In genomic region chr10:80189999-80190398, GRCm38 (mm10) we compare ENCODE assay signal across 9 mouse cellular contexts. TPM values are rescaled to one million over a fixed set of nuclear protein-coding genes. Genes with fewer than 3 reads are reported as not detected.
DNase-seq lines count a peak whose midpoint lies in the region; ATAC-seq and TF ChIP-seq lines count a peak whose summit lies in the region.
"Had no signal": no experiment of that assay in that cellular context is flagged by ENCODE, and none has a peak within 500 bp of the region (broad histone marks: within the 10 kb centered on the region; RNA-seq: fewer than 3 reads in every experiment).

No protein-coding gene starts in this region.

- H3K4me2 ChIP-seq in heart, postnatal 0 days (ENCODE audit: low read depth, low read length) = peak overlapping the region; percentile 64
- peak overlapping the region; percentile 78 for H3K4me2 ChIP-seq in embryonic facial prominence, embryonic 11.5 days (ENCODE audit: low read depth, low read length)
- H3K4me2 ChIP-seq in intestine, embryonic 16.5 days (ENCODE audit: low read depth, low read length) = peak overlapping the region; percentile 76
- H3K4me2 ChIP-seq in neural tube, embryonic 13.5 days = peak overlapping the region; percentile 65

- no peak for DNase-seq in heart, postnatal 0 days (ENCODE audit: low spot score)
- DNase-seq in heart, adult 8-10 months (ENCODE audit: low spot score) = no peak
- no peak for DNase-seq in embryonic facial prominence, embryonic 11.5 days (ENCODE audit: low spot score)
- DNase-seq in right cerebral cortex, postnatal 36 days (ENCODE audit: low spot score in 2 of 2) = no peak
- no peak for DNase-seq in thymus, postnatal 36 days
- DNase-seq in layer of hippocampus, postnatal 25 days (ENCODE audit: extremely low spot score in 1 of 2, low spot score in 1 of 2) = no peak
- DNase-seq: thymus, adult 2 months had no signal

- peaks cover 54% of the 10 kb centered on the region for H3K27me3 ChIP-seq in heart, postnatal 0 days (ENCODE audit: control insufficient read depth, insufficient read depth, low read length)
- peaks cover 28% of the 10 kb centered on the region for H3K27me3 ChIP-seq in embryonic facial prominence, embryonic 11.5 days (ENCODE audit: control insufficient read depth, insufficient read depth, low read length)
- H3K27me3 ChIP-seq in intestine, embryonic 16.5 days (replicated peaks; ENCODE audit: control insufficient read depth, insufficient read depth, low read length) = peaks cover 29% of the 10 kb centered on the region
- H3K27me3 ChIP-seq in neural tube, embryonic 13.5 days = no peaks in the 10 kb centered on the region; the same call in none of the 2 replicates

- peak overlapping the region; percentile 44 for H3K4me3 ChIP-seq in heart, postnatal 0 days (ENCODE audit: low read depth, low read length)
- peak overlapping the region; percentile 36 for H3K4me3 ChIP-seq in embryonic facial prominence, embryonic 11.5 days (ENCODE audit: low read depth, low read length)
- H3K4me3 ChIP-seq in intestine, embryonic 16.5 days (ENCODE audit: low read length) = peak overlapping the region; percentile 47
- peak overlapping the region; percentile 41 for H3K4me3 ChIP-seq in neural tube, embryonic 13.5 days

- peak overlapping the region; percentile 45; the same call in 1 of the 2 replicates for H3K9ac ChIP-seq in heart, postnatal 0 days (replicated peaks; ENCODE audit: low read depth, low read length)
- H3K9ac ChIP-seq in embryonic facial prominence, embryonic 11.5 days (replicated peaks; ENCODE audit: low read length) = peak overlapping the region; percentile 59
- peak overlapping the region; percentile 57 for H3K9ac ChIP-seq in intestine, embryonic 16.5 days (ENCODE audit: low read depth, low read length)
- H3K9ac ChIP-seq in neural tube, embryonic 13.5 days = peak overlapping the region; percentile 78

- no peaks in the 10 kb centered on the region for H3K9me3 ChIP-seq in heart, postnatal 0 days (replicated peaks; ENCODE audit: control insufficient read depth, low read length)
- no peaks in the 10 kb centered on the region for H3K9me3 ChIP-seq in embryonic facial prominence, embryonic 11.5 days (replicated peaks; ENCODE audit: control insufficient read depth, low read length)
- no peaks in the 10 kb centered on the region for H3K9me3 ChIP-seq in intestine, embryonic 16.5 days (ENCODE audit: control insufficient read depth, low read length)
- H3K9me3 ChIP-seq in neural tube, embryonic 13.5 days = no peaks in the 10 kb centered on the region

- peaks cover 12% of the 10 kb centered on the region for H3K4me1 ChIP-seq in heart, postnatal 0 days (ENCODE audit: control insufficient read depth, insufficient read depth)
- 0 out of 2 replicates have a peak, but pooled peaks cover 2% of the 10 kb centered on the region for H3K4me1 ChIP-seq in embryonic facial prominence, embryonic 11.5 days (ENCODE audit: control insufficient read depth, insufficient read depth, low read length)
- peaks cover 12% of the 10 kb centered on the region for H3K4me1 ChIP-seq in intestine, embryonic 16.5 days (ENCODE audit: control insufficient read depth, insufficient read depth, low read length)
- peaks cover 40% of the 10 kb centered on the region for H3K4me1 ChIP-seq in neural tube, embryonic 13.5 days (replicated peaks)

- ATAC-seq in heart, postnatal 0 days (ENCODE audit: insufficient read depth, low read depth) = no peak
- no peak for ATAC-seq in embryonic facial prominence, embryonic 11.5 days (replicated peaks; ENCODE audit: insufficient number of reproducible peaks, low FRiP score, low TSS enrichment, low read depth)
- ATAC-seq in intestine, embryonic 16.5 days = no peak
- ATAC-seq in neural tube, embryonic 13.5 days (ENCODE audit: low read depth) = peak; percentile 10; the same call in 1 of the 2 replicates

- no peak overlapping the region for H3K27ac ChIP-seq in heart, postnatal 0 days (ENCODE audit: low read depth)
- no peak overlapping the region for H3K27ac ChIP-seq in embryonic facial prominence, embryonic 11.5 days (replicated peaks; ENCODE audit: low read depth, low read length)
- no peak overlapping the region for H3K27ac ChIP-seq in intestine, embryonic 16.5 days (ENCODE audit: low read length)
- H3K27ac ChIP-seq in neural tube, embryonic 13.5 days (replicated peaks) = peak overlapping the region; percentile 82

- TF ChIP-seq CTCF in heart, postnatal 0 days (IDR thresholded peaks at IDR 0.05; ENCODE audit: low read depth) = no peak

- no peak for TF ChIP-seq EP300 in heart, postnatal 0 days (IDR thresholded peaks at IDR 0.05; ENCODE audit: low read depth)

- no peaks in the 10 kb centered on the region for H3K36me3 ChIP-seq in heart, postnatal 0 days (replicated peaks; ENCODE audit: control insufficient read depth, insufficient read depth, low read length)
- peaks cover 2% of the 10 kb centered on the region; the same call in 1 of the 2 replicates for H3K36me3 ChIP-seq in embryonic facial prominence, embryonic 11.5 days (replicated peaks; ENCODE audit: control insufficient read depth, insufficient read depth, low read depth, low read length)
- no peaks in the 10 kb centered on the region for H3K36me3 ChIP-seq in intestine, embryonic 16.5 days (ENCODE audit: control insufficient read depth, insufficient read depth, low read length)
- H3K36me3 ChIP-seq in neural tube, embryonic 13.5 days = peaks cover 27% of the 10 kb centered on the region

- 10% methylated on average over 21 of the region's 21 CpGs for WGBS in heart, postnatal 0 days
- 4% methylated on average over 21 of the region's 21 CpGs for WGBS in embryonic facial prominence, embryonic 11.5 days
- WGBS in intestine, embryonic 16.5 days = 19% methylated on average over 21 of the region's 21 CpGs
- 1% methylated on average over 21 of the region's 21 CpGs for WGBS in neural tube, embryonic 13.5 days

RNA-seq across cellular contexts. Expression of gene Efna2, which starts 10.7 kb away (rescaled TPM):
- total RNA-seq in heart, postnatal 0 days (2014; rRNA removed; ENCODE audit: low replicate concordance) = 2.4 and 3.0 TPM in 2 replicates
- 3.3 and 3.7 TPM in 2 replicates for polyA plus RNA-seq in heart, postnatal 0 days (2015; fragmentation: Nextera tagmentation; extraction: Ambion mirVana)
- total RNA-seq in heart, adult 8-10 months (2022) = 1 to 10 TPM in 3 of 4 experiments, under 1 TPM in 1; 0.78 to 1.2 (median 1.1) TPM
- 34.6 and 42.3 TPM in 2 replicates for polyA plus RNA-seq in embryonic facial prominence, embryonic 11.5 days (2014; fragmentation: Nextera tagmentation; extraction: Ambion mirVana)
- polyA plus RNA-seq in intestine, embryonic 16.5 days (2015; fragmentation: Nextera tagmentation; extraction: Ambion mirVana) = 7.4 and 8.1 TPM in 2 replicates
- 34.0 and 34.8 TPM in 2 replicates for polyA plus RNA-seq in neural tube, embryonic 13.5 days (2015; fragmentation: Nextera tagmentation; extraction: Ambion mirVana)
- total RNA-seq in layer of hippocampus, postnatal 25 days (2021) = 10 to 100 TPM; 11.9 to 12.7 TPM

RNA-seq across cellular contexts. Expression of gene 1600002K03Rik, which starts 17.3 kb away (rescaled TPM):
- total RNA-seq in heart, postnatal 0 days (2014; rRNA removed; ENCODE audit: low replicate concordance) = 0.66 and 8.9 TPM in 2 replicates
- polyA plus RNA-seq in heart, postnatal 0 days (2015; fragmentation: Nextera tagmentation; extraction: Ambion mirVana) = 4.6 and 5.7 TPM in 2 replicates
- total RNA-seq in heart, adult 8-10 months (2022) = 1 to 10 TPM; 4.9 to 7.7 (median 5.9) TPM
- polyA plus RNA-seq in embryonic facial prominence, embryonic 11.5 days (2014; fragmentation: Nextera tagmentation; extraction: Ambion mirVana) = 6.0 and 6.8 TPM in 2 replicates
- polyA plus RNA-seq in intestine, embryonic 16.5 days (2015; fragmentation: Nextera tagmentation; extraction: Ambion mirVana) = 23.6 TPM in 2 replicates
- 11.4 and 16.3 TPM in 2 replicates for polyA plus RNA-seq in neural tube, embryonic 13.5 days (2015; fragmentation: Nextera tagmentation; extraction: Ambion mirVana)
- total RNA-seq in layer of hippocampus, postnatal 25 days (2021) = 1 to 10 TPM; 5.8 to 6.2 TPM

RNA-seq across cellular contexts. Expression of gene Cirbp, which starts 24.2 kb away (rescaled TPM):
- total RNA-seq in heart, postnatal 0 days (2014; rRNA removed; ENCODE audit: low replicate concordance) = 121 and 163 TPM in 2 replicates
- polyA plus RNA-seq in heart, postnatal 0 days (2015; fragmentation: Nextera tagmentation; extraction: Ambion mirVana) = 208 and 330 TPM in 2 replicates
- 10 to 100 TPM; 34.7 to 69.7 (median 51.6) TPM for total RNA-seq in heart, adult 8-10 months (2022)
- 74.0 and 77.8 TPM in 2 replicates for polyA plus RNA-seq in embryonic facial prominence, embryonic 11.5 days (2014; fragmentation: Nextera tagmentation; extraction: Ambion mirVana)
- polyA plus RNA-seq in intestine, embryonic 16.5 days (2015; fragmentation: Nextera tagmentation; extraction: Ambion mirVana) = 53.2 and 62.6 TPM in 2 replicates
- 325 and 351 TPM in 2 replicates for polyA plus RNA-seq in neural tube, embryonic 13.5 days (2015; fragmentation: Nextera tagmentation; extraction: Ambion mirVana)
- 10 to 100 TPM; 69.5 to 97.5 TPM for total RNA-seq in layer of hippocampus, postnatal 25 days (2021)

RNA-seq across cellular contexts. Expression of gene Mum1, which starts 36.2 kb away (rescaled TPM):
- 41.4 and 59.7 TPM in 2 replicates for total RNA-seq in heart, postnatal 0 days (2014; rRNA removed; ENCODE audit: low replicate concordance)
- polyA plus RNA-seq in heart, postnatal 0 days (2015; fragmentation: Nextera tagmentation; extraction: Ambion mirVana) = 18.4 and 22.9 TPM in 2 replicates
- total RNA-seq in heart, adult 8-10 months (2022) = 10 to 100 TPM; 10.5 to 16.3 (median 14.6) TPM
- polyA plus RNA-seq in embryonic facial prominence, embryonic 11.5 days (2014; fragmentation: Nextera tagmentation; extraction: Ambion mirVana) = 75.1 and 94.3 TPM in 2 replicates
- polyA plus RNA-seq in intestine, embryonic 16.5 days (2015; fragmentation: Nextera tagmentation; extraction: Ambion mirVana) = 40.9 and 42.4 TPM in 2 replicates
- polyA plus RNA-seq in neural tube, embryonic 13.5 days (2015; fragmentation: Nextera tagmentation; extraction: Ambion mirVana) = 46.5 and 60.7 TPM in 2 replicates
- 10 to 100 TPM; 39.5 to 48.9 TPM for total RNA-seq in layer of hippocampus, postnatal 25 days (2021)

RNA-seq across cellular contexts. Expression of gene Midn, which starts 41.9 kb away (rescaled TPM):
- 100 and 122 TPM in 2 replicates for total RNA-seq in heart, postnatal 0 days (2014; rRNA removed; ENCODE audit: low replicate concordance)
- polyA plus RNA-seq in heart, postnatal 0 days (2015; fragmentation: Nextera tagmentation; extraction: Ambion mirVana) = 12.4 and 15.8 TPM in 2 replicates
- 100 to 1,000 TPM in 1 of 4 experiments, 10 to 100 TPM in 3; 83.9 to 111 (median 91.0) TPM for total RNA-seq in heart, adult 8-10 months (2022)
- 60.3 and 62.1 TPM in 2 replicates for polyA plus RNA-seq in embryonic facial prominence, embryonic 11.5 days (2014; fragmentation: Nextera tagmentation; extraction: Ambion mirVana)
- polyA plus RNA-seq in intestine, embryonic 16.5 days (2015; fragmentation: Nextera tagmentation; extraction: Ambion mirVana) = 8.8 and 10.3 TPM in 2 replicates
- 31.0 and 35.8 TPM in 2 replicates for polyA plus RNA-seq in neural tube, embryonic 13.5 days (2015; fragmentation: Nextera tagmentation; extraction: Ambion mirVana)
- total RNA-seq in layer of hippocampus, postnatal 25 days (2021) = 10 to 100 TPM; 61.4 to 82.4 TPM
